ENCODE assay signal across 8 mouse cellular contexts in the genomic region with DNA sequence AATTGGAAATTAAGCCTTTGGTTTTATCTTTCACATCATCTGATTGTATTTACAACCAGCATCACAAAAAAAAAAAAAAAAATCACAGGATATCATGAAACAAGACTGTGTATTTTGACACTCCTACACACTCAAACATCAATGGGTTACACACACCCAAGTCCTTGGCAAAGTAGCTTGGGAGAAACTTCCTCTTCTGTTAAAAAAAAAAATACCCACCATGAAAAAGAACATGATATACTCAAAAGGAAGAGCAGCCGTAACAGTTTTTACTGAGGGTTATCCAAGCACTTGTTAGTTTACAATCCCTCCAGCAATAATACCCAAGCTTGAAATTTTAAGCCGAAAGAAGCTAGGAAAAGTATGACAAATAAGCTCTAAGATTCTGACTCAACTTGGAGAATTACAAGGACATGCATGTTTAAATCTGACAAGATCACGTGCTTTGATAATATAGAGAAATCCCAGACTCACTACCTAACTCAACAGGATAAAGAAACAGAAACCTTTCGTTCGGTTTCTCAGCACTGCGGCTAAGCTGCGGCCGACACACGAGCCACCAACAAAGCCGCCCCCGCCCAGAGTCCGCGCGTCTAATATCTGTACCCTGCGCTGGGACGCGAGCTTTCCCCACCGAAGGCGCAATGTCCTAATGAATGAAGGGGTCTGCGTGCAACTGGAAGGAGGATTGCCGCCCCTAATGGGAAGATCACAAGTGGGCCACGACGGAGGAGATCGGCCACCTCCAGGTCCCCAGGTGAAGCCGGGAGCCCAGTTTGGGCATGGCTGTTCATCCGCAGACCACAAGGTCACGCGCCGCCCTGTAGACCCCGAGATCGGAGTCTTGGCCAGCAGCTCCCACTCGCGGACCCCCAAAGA. TPM values are rescaled to one million over a fixed set of nuclear protein-coding genes. Genes with fewer than 3 reads are reported as not detected.
DNase-seq lines count a peak whose midpoint lies in the region; ATAC-seq and TF ChIP-seq lines count a peak whose summit lies in the region.

No protein-coding gene starts in this region.

- H3K79me2 ChIP-seq in CH12.LX (replicated peaks; ENCODE audit: control insufficient read depth, extremely low read depth, insufficient read depth, poor library complexity, severe bottlenecking), result peaks cover 78% of the 10 kb centered on the region

- ATAC-seq in heart, embryonic 15.5 days (replicated peaks; ENCODE audit: insufficient number of reproducible peaks, insufficient read depth, low FRiP score, low read depth), result peak; percentile 6; the same call in 1 of the 2 replicates
- ATAC-seq in hindbrain, embryonic 15.5 days (ENCODE audit: low FRiP score, low read depth), result no peak

- no peaks in the 10 kb centered on the region for H3K27me3 ChIP-seq in heart, embryonic 15.5 days
- H3K27me3 ChIP-seq in CH12.LX (replicated peaks), result no peaks in the 10 kb centered on the region
- H3K27me3 ChIP-seq in hindbrain, embryonic 15.5 days, result no peaks in the 10 kb centered on the region
- H3K27me3 ChIP-seq in midbrain, embryonic 10.5 days (ENCODE audit: low read depth, poor library complexity, severe bottlenecking), result no peaks in the 10 kb centered on the region

- TF ChIP-seq CTCF in CH12.LX (conservative IDR thresholded peaks at IDR 0.05 in 1 of 2, IDR thresholded peaks at IDR 0.05 in 1 of 2; ENCODE audit: low read depth in 2 of 2, low read length in 2 of 2), result no peak

- dilution Hi-C loops in CH12.LX (cut with MboI; ENCODE audit: extremely low pct_ligation_motif_present, extremely low pct_unique_long_range_greater_than_20kb, low sequenced_read_pairs), result no loop called here

- in situ Hi-C loops in CH12.LX (cut with MboI; ENCODE audit: low pct_ligation_motif_present, low pct_unique_long_range_greater_than_20kb, low sequenced_read_pairs), result no loop called here

- WGBS in heart, embryonic 15.5 days, result under 1% methylated on average over 33 of the region's 33 CpGs
- 1% methylated on average over 33 of the region's 33 CpGs for WGBS in hindbrain, embryonic 15.5 days
- under 1% methylated on average over 33 of the region's 33 CpGs for WGBS in midbrain, embryonic 10.5 days

- no peak for TF ChIP-seq POLR2A in CH12.LX (IDR thresholded peaks at IDR 0.05; ENCODE audit: low read depth, low read length)

- no peak for TF ChIP-seq RAD21 in CH12.LX (IDR thresholded peaks at IDR 0.05; ENCODE audit: low read depth, low read length)

- peak overlapping the region; percentile 96 for H3K4me3 ChIP-seq in heart, embryonic 15.5 days
- peak overlapping the region; percentile 78 to 93 (median 82) for H3K4me3 ChIP-seq in CH12.LX (replicated peaks in 1 of 3; ENCODE audit: low read depth in 2 of 3, low read length in 2 of 3, poor library complexity in 1 of 3)
- H3K4me3 ChIP-seq in hindbrain, embryonic 15.5 days, result peak overlapping the region; percentile 87
- H3K4me3 ChIP-seq in midbrain, embryonic 10.5 days, result peak overlapping the region; percentile 78

- H3K9ac ChIP-seq in heart, embryonic 15.5 days, result peak overlapping the region; percentile 90
- peak overlapping the region; percentile 83 for H3K9ac ChIP-seq in CH12.LX (ENCODE audit: insufficient read depth, low read depth)
- H3K9ac ChIP-seq in hindbrain, embryonic 15.5 days, result peak overlapping the region; percentile 82

- H3K9me3 ChIP-seq in heart, embryonic 15.5 days (replicated peaks), result no peaks in the 10 kb centered on the region
- H3K9me3 ChIP-seq in CH12.LX (replicated peaks; ENCODE audit: low read length), result no peaks in the 10 kb centered on the region
- no peaks in the 10 kb centered on the region for H3K9me3 ChIP-seq in hindbrain, embryonic 15.5 days
- no peaks in the 10 kb centered on the region for H3K9me3 ChIP-seq in midbrain, embryonic 10.5 days (replicated peaks)

- no peak for TF ChIP-seq EP300 in CH12.LX (IDR thresholded peaks at IDR 0.05; ENCODE audit: low read length)

- peaks cover 34% of the 10 kb centered on the region for H3K4me1 ChIP-seq in heart, embryonic 15.5 days (replicated peaks)
- H3K4me1 ChIP-seq in CH12.LX (ENCODE audit: control insufficient read depth in 1 of 2, insufficient read depth in 2 of 2), result peaks cover 16 to 61% of the 10 kb centered on the region in 2 experiments
- H3K4me1 ChIP-seq in hindbrain, embryonic 15.5 days (replicated peaks), result peaks cover 39% of the 10 kb centered on the region
- peaks cover 54% of the 10 kb centered on the region for H3K4me1 ChIP-seq in midbrain, embryonic 10.5 days

- peaks cover 61% of the 10 kb centered on the region for H3K36me3 ChIP-seq in heart, embryonic 15.5 days
- H3K36me3 ChIP-seq in CH12.LX (replicated peaks in 1 of 2; ENCODE audit: control insufficient read depth in 1 of 2, insufficient read depth in 1 of 2, low read length in 1 of 2), result peaks cover 61 to 77% of the 10 kb centered on the region in 2 experiments
- H3K36me3 ChIP-seq in hindbrain, embryonic 15.5 days, result peaks cover 54% of the 10 kb centered on the region
- H3K36me3 ChIP-seq in midbrain, embryonic 10.5 days, result peaks cover 76% of the 10 kb centered on the region

- H3K4me2 ChIP-seq in heart, embryonic 15.5 days, result peak overlapping the region; percentile 89
- H3K4me2 ChIP-seq in CH12.LX (ENCODE audit: insufficient read depth, low read depth, poor library complexity, severe bottlenecking), result peak overlapping the region; percentile 97
- H3K4me2 ChIP-seq in hindbrain, embryonic 15.5 days, result peak overlapping the region; percentile 83

- DNase-seq in heart, adult 11 months, result no peak
- no peak for DNase-seq in CH12.LX (ENCODE audit: extremely low read depth)
- peak; percentile 20 for DNase-seq in c-Kit-negative CD71-positive TER-119-positive erythroid progenitor cells, embryonic 14.5 days (ENCODE audit: low read depth, low spot score)
- DNase-seq in midbrain, embryonic 10.5 days (ENCODE audit: low spot score), result no peak
- no peak for DNase-seq in layer of hippocampus, adult 11-12 months (ENCODE audit: low spot score)
- no peak for DNase-seq in right cerebral cortex, postnatal 10 days (ENCODE audit: low spot score in 2 of 2)

- H3K27ac ChIP-seq in heart, embryonic 15.5 days, result peak overlapping the region; percentile 93
- peak overlapping the region; percentile 21; the same call in 1 of the 2 replicates for H3K27ac ChIP-seq in CH12.LX (ENCODE audit: insufficient read depth, low read depth)
- peak overlapping the region; percentile 89 for H3K27ac ChIP-seq in hindbrain, embryonic 15.5 days (replicated peaks)
- H3K27ac ChIP-seq in midbrain, embryonic 10.5 days (replicated peaks), result peak overlapping the region; percentile 98

TF ChIP-seq in CH12.LX, 34 proteins besides CTCF, POLR2A, EP300 and RAD21 (continues in another document):
- no peak for TF ChIP-seq SMC3 (IDR thresholded peaks at IDR 0.05; ENCODE audit: low read depth, low read length)
- peak; percentile 25; the same call in 1 of the 2 replicates for TF ChIP-seq MYC (IDR thresholded peaks at IDR 0.05; ENCODE audit: low read depth, low read length)
- no peak for TF ChIP-seq CHD2 (IDR thresholded peaks at IDR 0.05; ENCODE audit: low read length)
- TF ChIP-seq NELFE (IDR thresholded peaks at IDR 0.05; ENCODE audit: low read depth, low read length), result no peak
- TF ChIP-seq ZMIZ1 (IDR thresholded peaks at IDR 0.05; ENCODE audit: low read depth, low read length), result no peak
- no peak for TF ChIP-seq MAFK (IDR thresholded peaks at IDR 0.05; ENCODE audit: insufficient replicate concordance, low read length)
- TF ChIP-seq PAX5 (IDR thresholded peaks at IDR 0.05; ENCODE audit: low read length), result no peak
- TF ChIP-seq POLR2AphosphoS2 (IDR thresholded peaks at IDR 0.05; ENCODE audit: low read depth, low read length), result no peak
- TF ChIP-seq SIN3A (IDR thresholded peaks at IDR 0.05; ENCODE audit: low read length), result peak; percentile 18; the same call in 1 of the 2 replicates

RNA-seq across cellular contexts. Expression of a gene that starts 0.7 kb away (rescaled TPM):
- polyA plus RNA-seq in heart, embryonic 15.5 days (2015; fragmentation: Nextera tagmentation; extraction: Ambion mirVana), result 44.1 and 75.4 TPM in 2 replicates
- total RNA-seq in CH12.LX (2012; rRNA removed), result 155 and 208 TPM in 2 replicates
- total RNA-seq in CH12.LX (2014; rRNA removed), result 196 and 199 TPM in 2 replicates
- 216 and 252 TPM in 2 replicates for polyA plus RNA-seq in CH12.LX (2012; ENCODE audit: insufficient read length, low read depth)
- 94.7 and 98.9 TPM in 2 replicates for polyA plus RNA-seq in hindbrain, embryonic 15.5 days (2015; fragmentation: Nextera tagmentation; extraction: Ambion mirVana)
- polyA plus RNA-seq in midbrain, embryonic 10.5 days (2016; fragmentation: Nextera tagmentation; extraction: Ambion mirVana), result 127 and 132 TPM in 2 replicates

RNA-seq across cellular contexts. Expression of a gene that starts 0.8 kb away (rescaled TPM):
- 301 and 339 TPM in 2 replicates for polyA plus RNA-seq in heart, embryonic 15.5 days (2015; fragmentation: Nextera tagmentation; extraction: Ambion mirVana)
- 605 and 763 TPM in 2 replicates for total RNA-seq in CH12.LX (2012; rRNA removed)
- 1,124 and 1,127 TPM in 2 replicates for total RNA-seq in CH12.LX (2014; rRNA removed)
- polyA plus RNA-seq in CH12.LX (2012; ENCODE audit: insufficient read length, low read depth), result 1,263 and 1,327 TPM in 2 replicates
- 373 and 402 TPM in 2 replicates for polyA plus RNA-seq in hindbrain, embryonic 15.5 days (2015; fragmentation: Nextera tagmentation; extraction: Ambion mirVana)
- 1,186 and 1,334 TPM in 2 replicates for polyA plus RNA-seq in midbrain, embryonic 10.5 days (2016; fragmentation: Nextera tagmentation; extraction: Ambion mirVana)

RNA-seq across cellular contexts. Expression of a gene that starts 10.4 kb away (rescaled TPM):
- polyA plus RNA-seq in heart, embryonic 15.5 days (2015; fragmentation: Nextera tagmentation; extraction: Ambion mirVana), result 1.2 and 2.4 TPM in 2 replicates
- total RNA-seq in CH12.LX (2012; rRNA removed), result 0.25 TPM in 1 of 2 replicates, not detected in the other
- not detected in 2 replicates for total RNA-seq in CH12.LX (2014; rRNA removed)
- 25.0 TPM in 2 replicates for polyA plus RNA-seq in CH12.LX (2012; ENCODE audit: insufficient read length, low read depth)
- polyA plus RNA-seq in hindbrain, embryonic 15.5 days (2015; fragmentation: Nextera tagmentation; extraction: Ambion mirVana), result 2.2 and 6.0 TPM in 2 replicates
- polyA plus RNA-seq in midbrain, embryonic 10.5 days (2016; fragmentation: Nextera tagmentation; extraction: Ambion mirVana), result 1.9 and 2.2 TPM in 2 replicates

RNA-seq across cellular contexts. Expression of a gene that starts 12.8 kb away (rescaled TPM):
- polyA plus RNA-seq in heart, embryonic 15.5 days (2015; fragmentation: Nextera tagmentation; extraction: Ambion mirVana), result 18.8 and 29.3 TPM in 2 replicates
- total RNA-seq in CH12.LX (2012; rRNA removed), result 10.3 and 12.1 TPM in 2 replicates
- total RNA-seq in CH12.LX (2014; rRNA removed), result 3.2 and 3.6 TPM in 2 replicates
- polyA plus RNA-seq in CH12.LX (2012; ENCODE audit: insufficient read length, low read depth), result 9.5 and 15.2 TPM in 2 replicates
- polyA plus RNA-seq in hindbrain, embryonic 15.5 days (2015; fragmentation: Nextera tagmentation; extraction: Ambion mirVana), result 16.3 and 19.7 TPM in 2 replicates
- 9.4 and 11.3 TPM in 2 replicates for polyA plus RNA-seq in midbrain, embryonic 10.5 days (2016; fragmentation: Nextera tagmentation; extraction: Ambion mirVana)

RNA-seq across cellular contexts. Expression of a gene that starts 30.1 kb away (rescaled TPM):
- polyA plus RNA-seq in heart, embryonic 15.5 days (2015; fragmentation: Nextera tagmentation; extraction: Ambion mirVana), result 0.14 TPM in 1 of 2 replicates, not detected in the other
- total RNA-seq in CH12.LX (2012; rRNA removed) (0.30 and 0.50 TPM in 2 replicates), CH12.LX (2014; rRNA removed) (not detected in 2 replicates)
- 0.30 TPM in 1 of 2 replicates, not detected in the other for polyA plus RNA-seq in CH12.LX (2012; ENCODE audit: insufficient read length, low read depth)
- polyA plus RNA-seq in hindbrain, embryonic 15.5 days (2015; fragmentation: Nextera tagmentation; extraction: Ambion mirVana), result not detected in 2 replicates
- not detected in 2 replicates for polyA plus RNA-seq in midbrain, embryonic 10.5 days (2016; fragmentation: Nextera tagmentation; extraction: Ambion mirVana)

Comparison
In these comparisons a context has a peak if more than half of its experiments do, and no peak if none do; other contexts are left out.
1. H3K27ac ChIP-seq: peak in every context shown above with its lines; median percentile 98 in midbrain, embryonic 10.5 days; 93 in heart, embryonic 15.5 days; 89 in hindbrain, embryonic 15.5 days; 21 in CH12.LX.